Mouse (Mus musculus) hindbrain, postnatal 0 days (tissue): ENCODE data around the gene Pamr1. TPM values are rescaled to one million over a fixed set of nuclear protein-coding genes. Genes with fewer than 3 reads are reported as not detected.

Source experiments
- ATAC-seq: fragments of 200-750 bp; cut with Nextera tagmentation; 2 replicates; pipeline ENCODE4 v1.8.0; 2017; ENCODE audit warnings: mild to moderate bottlenecking, moderate TSS enrichment, moderate library complexity
- DNase-seq: peaks from one replicate; pipeline ENCODE4 v3.0.0-alpha.2; 2015; ENCODE audit warnings: low spot score
- H3K27ac ChIP-seq: fragments of 300-500 bp; sonication (generic); 2 replicates; pipeline ENCODE4 v1.5.1; 2014; ENCODE audit warnings: mild to moderate bottlenecking
- H3K27me3 ChIP-seq: fragments of 300-500 bp; sonication (generic); 2 replicates; pipeline ENCODE4 v1.6.1; 2014; ENCODE audit warnings: low read length, mixed read lengths; ENCODE audit not compliant: insufficient read depth
- H3K36me3 ChIP-seq: fragments of 300-500 bp; sonication (generic); 2 replicates; pipeline ENCODE4 v1.6.1; 2014; ENCODE audit warnings: low read length, mixed read lengths; ENCODE audit not compliant: insufficient read depth
- H3K4me1 ChIP-seq: fragments of 300-500 bp; sonication (generic); 2 replicates; pipeline ENCODE4 v1.6.1; 2014; ENCODE audit warnings: antibody characterized with exemption, low read length, mixed read lengths; ENCODE audit not compliant: insufficient read depth
- H3K4me2 ChIP-seq: fragments of 300-500 bp; sonication (generic); 2 replicates; pipeline ENCODE4 v1.6.1; 2014; ENCODE audit warnings: low read depth, mild to moderate bottlenecking, low read length, moderate library complexity, mixed read lengths
- H3K4me3 ChIP-seq: fragments of 300-500 bp; sonication (generic); 2 replicates; pipeline ENCODE4 v1.5.1; 2014; ENCODE audit warnings: low read length
- H3K9ac ChIP-seq: fragments of 300-500 bp; sonication (generic); replicated peaks from 2 replicates; pipeline ENCODE4 v1.6.1; 2014; ENCODE audit warnings: mild to moderate bottlenecking, low read length, moderate library complexity, mixed read lengths
- H3K9me3 ChIP-seq: fragments of 300-500 bp; sonication (generic); 2 replicates; pipeline ENCODE4 v1.6.1; 2016; ENCODE audit warnings: low read length, mixed read lengths
- CTCF ChIP-seq: IDR thresholded peaks from 2 replicates; pipeline ENCODE4 v1.5.1; 2016; ENCODE audit warnings: antibody characterized with exemption, control low read depth, low read depth
- WGBS: fragments of 180-500 bp; shearing (Covaris S2); extraction: QIAGEN DNeasy Blood & Tissue Kit; methylation state at CpG from one replicate; pipeline ENCODE4 v1.1.7; 2014; 5-methylcytosine and 5-hydroxymethylcytosine counted together
- polyA plus RNA-seq: library from polyadenylated mRNA; unstranded; fragments of >200 nt; fragmentation: Nextera tagmentation; extraction: Ambion mirVana; gene quantifications from 2 replicates; pipeline ENCODE4 v1.2.1, GENCODE M21; 2015
- total RNA-seq: library from RNA; depleted of rRNA; stranded (reverse); fragments of >200 nt; gene quantifications from 2 replicates; pipeline ENCODE4 v1.2.3, GENCODE M21; 2014

Pamr1 gene
- total and polyA plus RNA-seq, 2 experiments from 2014 or later = 11.4 to 13.2 TPM

DNA sequence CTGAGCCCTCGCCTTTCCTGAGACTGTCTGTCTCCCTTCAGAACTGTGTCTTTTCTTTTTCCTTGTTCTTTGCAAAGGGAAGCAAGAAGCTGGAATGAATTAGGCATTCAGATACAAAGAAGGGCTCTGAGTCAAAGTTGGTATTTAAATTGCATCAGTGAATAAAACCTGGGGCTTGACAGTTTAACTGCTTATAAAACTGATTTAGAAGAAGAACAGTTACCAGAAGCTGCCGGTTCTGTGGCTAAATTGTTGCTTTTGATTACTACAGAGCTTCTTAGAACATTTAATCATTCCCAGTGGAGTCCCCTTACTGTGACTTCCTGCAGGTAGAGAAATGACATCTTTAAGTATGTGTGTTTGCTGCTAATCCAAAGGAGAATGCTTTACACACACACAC lies 124.8 kb downstream of the Pamr1 start:
- DNase-seq (no peak), ATAC-seq (no peak)
- Histone ChIP-seq H3K27ac (peak overlapping the region; percentile 68), H3K9me3 (no peaks in the 10 kb centered on the region), H3K4me3 (no peak overlapping the region), H3K4me2 (no peak overlapping the region), H3K9ac (peak overlapping the region; percentile 28; the same call in 1 of the 2 replicates), H3K4me1 (peaks cover 22% of the 10 kb centered on the region), H3K27me3 (no peaks in the 10 kb centered on the region), H3K36me3 (no peaks in the 10 kb centered on the region)
- no peak for TF ChIP-seq CTCF
- 41% methylated on average over 2 of the region's 2 CpGs for WGBS

DNA sequence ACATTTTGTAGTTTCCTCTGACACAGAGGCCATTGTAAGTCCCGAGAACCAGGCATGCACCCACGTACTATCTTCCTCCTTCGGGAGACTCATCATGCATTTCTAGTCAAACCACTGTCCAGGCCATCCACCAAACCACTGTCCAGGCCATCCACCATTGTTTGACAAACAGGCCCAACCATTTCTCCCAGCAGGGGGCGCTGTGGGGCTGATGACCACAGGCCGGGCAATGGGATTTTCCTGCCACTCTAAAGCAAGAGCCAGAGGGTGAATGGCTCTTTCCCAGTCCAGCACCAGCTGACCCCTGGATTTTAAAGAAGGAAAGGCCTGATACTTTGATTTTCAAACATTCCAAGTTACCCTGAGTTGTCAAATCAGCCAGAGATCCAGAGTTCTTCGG lies 125.5 kb downstream of the Pamr1 start:
- TF ChIP-seq CTCF = peak; percentile 71
- Histone ChIP-seq H3K9me3 (no peaks in the 10 kb centered on the region), H3K4me1 (peaks cover 22% of the 10 kb centered on the region), H3K4me2 (no peak overlapping the region), H3K36me3 (no peaks in the 10 kb centered on the region), H3K27me3 (no peaks in the 10 kb centered on the region), H3K27ac (peak overlapping the region; percentile 68; the same call in 1 of the 2 replicates), H3K9ac (no peak overlapping the region), H3K4me3 (no peak overlapping the region)
- ATAC-seq (peak; percentile 45; the same call in 1 of the 2 replicates), DNase-seq (peak; percentile 63)
- 70% methylated on average over 6 of the region's 6 CpGs for WGBS

DNA sequence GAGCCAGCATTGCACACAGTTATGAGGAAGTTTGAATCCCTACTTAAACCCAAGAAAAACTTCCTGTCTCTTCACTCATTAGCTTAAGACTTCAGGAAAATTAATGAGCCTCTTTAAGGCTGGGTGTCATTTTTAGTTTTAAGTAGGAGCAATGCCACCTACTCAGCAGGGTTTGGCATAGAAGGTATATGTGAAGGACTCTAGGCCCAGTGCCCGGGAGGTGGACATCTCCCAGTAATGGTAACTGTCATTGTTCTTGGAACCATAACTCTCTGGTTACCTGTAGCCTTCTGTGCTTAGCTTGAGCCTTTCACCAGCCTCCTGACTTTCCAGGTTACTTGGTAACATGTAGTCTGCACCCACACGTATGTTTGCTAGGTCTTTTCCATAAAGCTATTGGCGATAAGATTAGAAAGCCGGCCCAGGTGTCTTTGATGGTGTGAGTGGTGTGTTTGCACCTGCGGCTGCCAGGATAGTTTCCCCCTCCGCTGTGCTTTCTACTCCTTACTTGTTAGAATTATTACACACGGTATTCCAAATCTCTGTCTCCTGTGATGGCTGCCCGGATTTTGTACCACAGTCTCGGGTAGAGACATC lies 127.0 kb downstream of the Pamr1 start:
- no peak for TF ChIP-seq CTCF
- Histone ChIP-seq H3K36me3 (no peaks in the 10 kb centered on the region), H3K4me3 (no peak overlapping the region), H3K27me3 (no peaks in the 10 kb centered on the region), H3K4me1 (peaks cover 22% of the 10 kb centered on the region), H3K27ac (0 out of 2 replicates have a peak overlapping the region, but pooled peaks have one; percentile 68), H3K4me2 (no peak overlapping the region), H3K9ac (no peak overlapping the region), H3K9me3 (no peaks in the 10 kb centered on the region)
- DNase-seq (no peak), ATAC-seq (no peak)
- WGBS = 93% methylated on average over 9 of the region's 9 CpGs

DNA sequence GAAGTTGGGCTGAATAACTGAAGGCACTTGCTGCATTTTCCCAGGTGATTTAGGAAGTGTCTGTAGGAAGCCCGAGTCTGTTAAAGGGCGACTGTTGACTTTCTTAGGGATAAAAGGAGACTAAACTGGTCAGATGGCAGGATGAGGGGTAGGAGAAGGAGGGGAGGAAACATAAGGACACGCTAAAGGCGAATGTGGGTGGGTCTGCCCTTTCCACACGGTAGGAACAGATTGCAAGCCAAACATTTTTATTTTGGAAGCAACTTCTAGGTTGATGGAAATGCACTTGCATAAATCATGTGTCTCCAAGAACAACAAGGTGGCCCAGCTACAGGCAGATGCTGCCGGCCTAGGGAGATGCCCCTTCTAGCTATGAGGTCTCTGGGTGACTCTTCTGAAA lies 127.6 kb downstream of the Pamr1 start:
- Histone ChIP-seq H3K4me2 (no peak overlapping the region), H3K27me3 (no peaks in the 10 kb centered on the region), H3K9me3 (no peaks in the 10 kb centered on the region), H3K36me3 (no peaks in the 10 kb centered on the region), H3K9ac (no peak overlapping the region), H3K4me3 (no peak overlapping the region), H3K4me1 (peaks cover 22% of the 10 kb centered on the region), H3K27ac (no peak overlapping the region)
- DNase-seq (no peak), ATAC-seq (no peak)
- 84% methylated on average over 6 of the region's 6 CpGs for WGBS
- TF ChIP-seq CTCF = no peak

DNA sequence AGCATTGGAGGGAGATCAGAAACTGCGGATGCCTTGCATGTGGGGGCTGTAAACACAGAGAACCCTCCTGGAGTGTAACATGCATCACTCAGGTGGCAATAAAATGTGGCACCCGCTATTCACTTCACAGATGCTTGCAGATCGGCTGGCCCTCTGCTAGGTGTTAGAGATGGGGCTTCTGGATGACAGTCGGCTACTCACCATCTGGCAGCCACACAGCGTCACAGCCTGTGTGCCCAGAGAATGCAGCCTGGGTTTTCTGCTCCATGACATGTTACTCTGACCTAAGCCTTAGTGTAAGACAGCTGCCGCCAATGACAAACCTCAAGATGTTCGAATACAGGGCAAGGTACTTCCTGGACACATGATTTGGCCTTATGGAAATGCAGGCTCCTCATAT lies 131.5 kb downstream of the Pamr1 start:
- H3K9ac ChIP-seq = no peak overlapping the region
- H3K27me3 ChIP-seq = no peaks in the 10 kb centered on the region
- H3K4me3 ChIP-seq = no peak overlapping the region
- WGBS = 54% methylated on average over 7 of the region's 7 CpGs
- no peak overlapping the region for H3K4me2 ChIP-seq
- ATAC-seq (no peak), DNase-seq (no peak)
- H3K9me3 ChIP-seq = no peaks in the 10 kb centered on the region
- H3K36me3 ChIP-seq = no peaks in the 10 kb centered on the region
- no peak for TF ChIP-seq CTCF
- H3K4me1 ChIP-seq = no peaks in the 10 kb centered on the region
- H3K27ac ChIP-seq = no peak overlapping the region

DNA sequence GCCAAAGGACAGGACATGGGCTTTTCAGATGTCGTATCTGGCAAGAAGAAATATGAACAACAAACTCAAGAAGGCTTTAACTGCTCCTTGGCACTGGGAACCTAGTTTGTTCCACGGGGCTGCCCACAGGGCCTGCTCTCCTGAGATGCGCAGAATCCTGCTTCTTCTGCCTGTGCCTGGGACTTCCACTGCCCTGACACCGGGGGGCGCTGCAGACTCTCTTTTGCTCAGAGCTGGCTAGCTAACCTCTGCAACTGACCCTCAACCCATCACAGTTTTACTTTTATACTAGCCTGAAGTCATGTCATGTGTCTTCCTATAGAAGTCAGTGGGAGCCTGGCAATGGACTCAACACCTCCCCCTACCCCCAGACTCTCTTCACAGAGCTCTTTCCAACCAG lies 132.4 kb downstream of the Pamr1 start:
- no peak overlapping the region for H3K9ac ChIP-seq
- H3K9me3 ChIP-seq = no peaks in the 10 kb centered on the region
- no peak overlapping the region for H3K4me3 ChIP-seq
- H3K27ac ChIP-seq = no peak overlapping the region
- H3K4me1 ChIP-seq = no peaks in the 10 kb centered on the region
- ATAC-seq (no peak), DNase-seq (peak; percentile 36)
- H3K27me3 ChIP-seq = no peaks in the 10 kb centered on the region
- TF ChIP-seq CTCF = peak; percentile 62
- H3K4me2 ChIP-seq = no peak overlapping the region
- WGBS = 44% methylated on average over 5 of the region's 5 CpGs
- H3K36me3 ChIP-seq = no peaks in the 10 kb centered on the region

DNA sequence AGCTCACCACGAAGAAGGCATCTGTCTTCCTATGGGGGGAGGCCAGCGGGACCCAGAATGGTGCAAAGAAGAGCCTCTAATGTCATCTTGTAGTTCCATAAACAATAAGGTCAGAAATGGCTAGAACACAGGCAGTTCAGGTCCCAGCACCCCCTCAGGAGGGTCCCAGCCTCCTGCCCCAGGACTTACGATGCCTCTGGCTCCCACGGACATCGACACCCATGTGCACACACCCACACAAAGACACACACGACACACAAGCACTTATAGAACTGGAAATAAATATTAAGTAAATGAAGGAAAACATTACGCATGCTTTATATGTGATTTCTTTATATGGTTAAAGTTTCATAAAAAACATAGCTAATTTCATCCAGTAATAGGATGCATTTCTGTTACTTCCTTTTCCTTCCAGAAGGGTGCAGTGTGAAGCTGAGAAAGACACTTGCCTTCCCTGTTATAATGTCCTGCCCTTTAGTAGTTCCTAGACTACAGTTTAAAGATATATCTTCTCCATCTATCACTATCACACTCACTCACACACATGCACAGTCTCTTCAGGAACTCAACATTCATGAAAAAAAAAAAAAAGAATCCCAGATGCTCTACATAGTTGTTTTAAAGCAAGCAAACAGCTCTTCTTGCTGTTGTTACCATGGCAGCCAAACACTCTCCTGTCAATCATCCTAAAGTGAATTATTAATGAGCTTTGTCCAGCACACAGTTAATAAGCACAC lies 135.7 kb downstream of the Pamr1 start:
- Histone ChIP-seq H3K4me1 (no peaks in the 10 kb centered on the region), H3K4me3 (no peak overlapping the region), H3K36me3 (no peaks in the 10 kb centered on the region), H3K4me2 (peak overlapping the region; percentile 31; the same call in 1 of the 2 replicates), H3K27ac (no peak overlapping the region), H3K9ac (0 out of 2 replicates have a peak overlapping the region, but pooled peaks have one; percentile 18), H3K27me3 (no peaks in the 10 kb centered on the region), H3K9me3 (no peaks in the 10 kb centered on the region)
- peak; percentile 75 for TF ChIP-seq CTCF
- ATAC-seq = peak; percentile 76
- DNase-seq = peak; percentile 65
- 86% methylated on average over 7 of the region's 7 CpGs for WGBS
